19 mouse cellular contexts compared by ENCODE assay signal in genomic region chr11:11774893-11775292, GRCm38 (mm10). TPM values are rescaled to one million over a fixed set of nuclear protein-coding genes. Genes with fewer than 3 reads are reported as not detected.
DNase-seq lines count a peak whose midpoint lies in the region; ATAC-seq and TF ChIP-seq lines count a peak whose summit lies in the region.
"Had no signal": no experiment of that assay in that cellular context is flagged by ENCODE, and none has a peak within 500 bp of the region (broad histone marks: within the 10 kb centered on the region; RNA-seq: fewer than 3 reads in every experiment).

No protein-coding gene starts in this region.

- no peaks in the 10 kb centered on the region for H3K27me3 ChIP-seq in midbrain, embryonic 11.5 days (ENCODE audit: control insufficient read depth, insufficient read depth, low read length)
- H3K27me3 ChIP-seq in midbrain, embryonic 10.5 days (ENCODE audit: low read depth, poor library complexity, severe bottlenecking): no peaks in the 10 kb centered on the region
- H3K27me3 ChIP-seq in CH12.LX (replicated peaks) (no peaks in the 10 kb centered on the region), MEL (ENCODE audit: control insufficient read depth in 1 of 2, insufficient read depth in 2 of 2, low read length in 2 of 2) (no peaks in the 10 kb centered on the region)
- H3K27me3 ChIP-seq in forebrain, postnatal 0 days (ENCODE audit: insufficient read depth, low read length): no peaks in the 10 kb centered on the region
- H3K27me3 ChIP-seq: embryonic facial prominence, embryonic 12.5 days; forebrain, embryonic 13.5 days; forebrain, embryonic 15.5 days had no signal

- no peak for TF ChIP-seq CTCF in CH12.LX (conservative IDR thresholded peaks at IDR 0.05 in 1 of 2, IDR thresholded peaks at IDR 0.05 in 1 of 2; ENCODE audit: low read depth in 2 of 2, low read length in 2 of 2)
- TF ChIP-seq CTCF in MEL (IDR thresholded peaks at IDR 0.05 in 2 of 3, conservative IDR thresholded peaks at IDR 0.05 in 1 of 3; ENCODE audit: control insufficient read depth in 1 of 3, insufficient read depth in 1 of 3, low read depth in 2 of 3, low read length in 3 of 3, poor library complexity in 1 of 3, severe bottlenecking in 1 of 3): no peak
- no peak for TF ChIP-seq CTCF in forebrain, postnatal 0 days (IDR thresholded peaks at IDR 0.05; ENCODE audit: low read depth)

- peak; percentile 49 for DNase-seq in midbrain, embryonic 11.5 days (ENCODE audit: low spot score, missing footprints)
- no peak for DNase-seq in midbrain, embryonic 10.5 days (ENCODE audit: low spot score)
- DNase-seq in CH12.LX (ENCODE audit: extremely low read depth): no peak
- no peak for DNase-seq in MEL (ENCODE audit: low read depth, low spot score)
- DNase-seq in forebrain, postnatal 0 days: no peak
- no peak for DNase-seq in left cerebral cortex, postnatal 36 days (ENCODE audit: low spot score in 2 of 2)
- DNase-seq: adrenal gland, adult 2 months; adrenal gland, postnatal 10 days; adrenal gland, postnatal 25 days; cerebellum, adult 11 months; cerebellum, adult 2 months; cerebellum, adult 9-10 months; cerebellum, postnatal 10 days; cerebellum, postnatal 25 days had no signal

- H3K4me3 ChIP-seq in midbrain, embryonic 11.5 days (ENCODE audit: low read depth, low read length): no peak overlapping the region
- H3K4me3 ChIP-seq in midbrain, embryonic 10.5 days: no peak overlapping the region
- H3K4me3 ChIP-seq in CH12.LX (replicated peaks in 1 of 3; ENCODE audit: low read depth in 2 of 3, low read length in 2 of 3, poor library complexity in 1 of 3) (no peak overlapping the region), MEL (ENCODE audit: control insufficient read depth in 1 of 2, insufficient read depth in 1 of 2, low read depth in 2 of 2, low read length in 2 of 2) (no peak overlapping the region)
- no peak overlapping the region for H3K4me3 ChIP-seq in forebrain, postnatal 0 days (ENCODE audit: low read depth, low read length)
- H3K4me3 ChIP-seq: embryonic facial prominence, embryonic 10.5 days; embryonic facial prominence, embryonic 12.5 days; forebrain, embryonic 13.5 days; forebrain, embryonic 15.5 days had no signal

- in situ Hi-C loops in CH12.LX (cut with MboI; ENCODE audit: low pct_ligation_motif_present, low pct_unique_long_range_greater_than_20kb, low sequenced_read_pairs): no loop called here

- H3K9ac ChIP-seq in midbrain, embryonic 11.5 days (ENCODE audit: low read length): no peak overlapping the region
- H3K9ac ChIP-seq in CH12.LX (ENCODE audit: insufficient read depth, low read depth): no peak overlapping the region
- H3K9ac ChIP-seq in MEL (ENCODE audit: control insufficient read depth, low read depth, low read length, poor library complexity, severe bottlenecking): no peak overlapping the region
- H3K9ac ChIP-seq in forebrain, postnatal 0 days: no peak overlapping the region
- H3K9ac ChIP-seq: embryonic facial prominence, embryonic 12.5 days; forebrain, embryonic 13.5 days; forebrain, embryonic 15.5 days had no signal

- intact Hi-C loops in left cerebral cortex, postnatal 36 days (cut with DNase I): no loop called here

- no peaks in the 10 kb centered on the region for H3K4me1 ChIP-seq in midbrain, embryonic 11.5 days (ENCODE audit: control insufficient read depth, insufficient read depth, low read length)
- H3K4me1 ChIP-seq in midbrain, embryonic 10.5 days: no peaks in the 10 kb centered on the region
- peaks cover 37 to 98% of the 10 kb centered on the region in 2 experiments for H3K4me1 ChIP-seq in CH12.LX (ENCODE audit: control insufficient read depth in 1 of 2, insufficient read depth in 2 of 2)
- no peaks in the 10 kb centered on the region for H3K4me1 ChIP-seq in MEL (ENCODE audit: control insufficient read depth in 1 of 2, insufficient read depth in 2 of 2, low read length in 2 of 2)
- no peaks in the 10 kb centered on the region for H3K4me1 ChIP-seq in forebrain, postnatal 0 days (ENCODE audit: insufficient read depth)
- H3K4me1 ChIP-seq: embryonic facial prominence, embryonic 10.5 days; embryonic facial prominence, embryonic 12.5 days; forebrain, embryonic 13.5 days; forebrain, embryonic 15.5 days had no signal

- ATAC-seq in midbrain, embryonic 11.5 days (ENCODE audit: low FRiP score): no peak
- no peak for ATAC-seq in forebrain, postnatal 0 days
- ATAC-seq: forebrain, embryonic 13.5 days; forebrain, embryonic 15.5 days had no signal

- dilution Hi-C loops in CH12.LX (cut with MboI; ENCODE audit: extremely low pct_ligation_motif_present, extremely low pct_unique_long_range_greater_than_20kb, low sequenced_read_pairs): no loop called here

- no peak overlapping the region for H3K27ac ChIP-seq in midbrain, embryonic 11.5 days (ENCODE audit: low read depth, low read length)
- H3K27ac ChIP-seq in midbrain, embryonic 10.5 days (replicated peaks): no peak overlapping the region
- H3K27ac ChIP-seq in CH12.LX (ENCODE audit: insufficient read depth, low read depth) (peak overlapping the region; percentile 7; the same call in 1 of the 2 replicates), MEL (ENCODE audit: control insufficient read depth, low read depth, low read length) (no peak overlapping the region)
- no peak overlapping the region for H3K27ac ChIP-seq in forebrain, postnatal 0 days (ENCODE audit: low read depth, low read length)
- H3K27ac ChIP-seq: embryonic facial prominence, embryonic 10.5 days; embryonic facial prominence, embryonic 12.5 days; forebrain, embryonic 13.5 days; forebrain, embryonic 15.5 days had no signal

- no peaks in the 10 kb centered on the region for H3K36me3 ChIP-seq in midbrain, embryonic 11.5 days (ENCODE audit: control insufficient read depth, insufficient read depth, low read length)
- no peaks in the 10 kb centered on the region for H3K36me3 ChIP-seq in midbrain, embryonic 10.5 days
- H3K36me3 ChIP-seq in CH12.LX (replicated peaks in 1 of 2; ENCODE audit: control insufficient read depth in 1 of 2, insufficient read depth in 1 of 2, low read length in 1 of 2) (peaks cover 15 to 46% of the 10 kb centered on the region in 2 experiments), MEL (ENCODE audit: control insufficient read depth in 1 of 2, insufficient read depth in 2 of 2, low read length in 2 of 2) (peaks cover 0 to 7% of the 10 kb centered on the region in 2 experiments; a peak in 2 of 4 replicates)
- H3K36me3 ChIP-seq in forebrain, postnatal 0 days (ENCODE audit: insufficient read depth): no peaks in the 10 kb centered on the region
- H3K36me3 ChIP-seq: embryonic facial prominence, embryonic 10.5 days; embryonic facial prominence, embryonic 12.5 days; forebrain, embryonic 15.5 days had no signal

- no peak overlapping the region for H3K4me2 ChIP-seq in midbrain, embryonic 11.5 days
- no peak overlapping the region for H3K4me2 ChIP-seq in CH12.LX (ENCODE audit: insufficient read depth, low read depth, poor library complexity, severe bottlenecking)
- no peak overlapping the region for H3K4me2 ChIP-seq in forebrain, postnatal 0 days (ENCODE audit: low read depth)
- H3K4me2 ChIP-seq: embryonic facial prominence, embryonic 12.5 days; forebrain, embryonic 13.5 days; forebrain, embryonic 15.5 days had no signal

- no peak for TF ChIP-seq POLR2A in CH12.LX (IDR thresholded peaks at IDR 0.05; ENCODE audit: low read depth, low read length)
- TF ChIP-seq POLR2A in MEL (IDR thresholded peaks at IDR 0.05; ENCODE audit: control insufficient read depth in 1 of 2, insufficient read depth in 1 of 2, low read depth in 1 of 2, low read length in 2 of 2, poor library complexity in 1 of 2): peak in 1 of 2 experiments; percentile 33; a peak in 1 of 4 replicates

- H3K9me3 ChIP-seq in midbrain, embryonic 11.5 days (ENCODE audit: control insufficient read depth, low read length): no peaks in the 10 kb centered on the region
- no peaks in the 10 kb centered on the region for H3K9me3 ChIP-seq in midbrain, embryonic 10.5 days (replicated peaks)
- H3K9me3 ChIP-seq in CH12.LX (replicated peaks; ENCODE audit: low read length): no peaks in the 10 kb centered on the region
- H3K9me3 ChIP-seq in MEL (replicated peaks; ENCODE audit: insufficient read depth, low read length): no peaks in the 10 kb centered on the region
- H3K9me3 ChIP-seq in forebrain, postnatal 0 days (ENCODE audit: low read length): no peaks in the 10 kb centered on the region
- H3K9me3 ChIP-seq: embryonic facial prominence, embryonic 10.5 days; embryonic facial prominence, embryonic 12.5 days; forebrain, embryonic 13.5 days; forebrain, embryonic 15.5 days; G1E had no signal

- H3K79me2 ChIP-seq in CH12.LX (replicated peaks; ENCODE audit: control insufficient read depth, extremely low read depth, insufficient read depth, poor library complexity, severe bottlenecking) (peaks cover under 1% of the 10 kb centered on the region; the same call in 1 of the 2 replicates), MEL (ENCODE audit: control insufficient read depth, insufficient read depth, low read length, poor library complexity) (no peaks in the 10 kb centered on the region)

- TF ChIP-seq RAD21 in CH12.LX (IDR thresholded peaks at IDR 0.05; ENCODE audit: low read depth, low read length): no peak
- no peak for TF ChIP-seq RAD21 in MEL (IDR thresholded peaks at IDR 0.05; ENCODE audit: low read depth, low read length)

- TF ChIP-seq EP300 in CH12.LX (IDR thresholded peaks at IDR 0.05; ENCODE audit: low read length) (no peak), MEL (IDR thresholded peaks at IDR 0.05; ENCODE audit: low read depth in 1 of 2, low read length in 2 of 2) (no peak)

- 87% methylated on average over 5 of the region's 5 CpGs for WGBS in midbrain, embryonic 11.5 days
- 94% methylated on average over 5 of the region's 5 CpGs for WGBS in midbrain, embryonic 10.5 days
- 92% methylated on average over 5 of the region's 5 CpGs for WGBS in forebrain, postnatal 0 days

TF ChIP-seq in CH12.LX, 34 proteins besides CTCF, POLR2A, EP300 and RAD21 (continues in another document):
- no peak for TF ChIP-seq MXI1 (IDR thresholded peaks at IDR 0.05; ENCODE audit: low read depth, low read length)
- no peak for TF ChIP-seq UBTF (IDR thresholded peaks at IDR 0.05; ENCODE audit: low read depth, low read length)

TF ChIP-seq in MEL, 35 proteins besides CTCF, POLR2A, EP300 and RAD21 (continues in another document):
- TF ChIP-seq JUND (IDR thresholded peaks at IDR 0.05; ENCODE audit: low read depth, low read length) (no peak), ZKSCAN1 (IDR thresholded peaks at IDR 0.05; ENCODE audit: low read depth, low read length) (no peak)

RNA-seq across cellular contexts. Expression of gene Fignl1, which starts 33.9 kb away (rescaled TPM):
- 99.1 and 109 TPM in 2 replicates for polyA plus RNA-seq in midbrain, embryonic 11.5 days (2014; fragmentation: Nextera tagmentation; extraction: Ambion mirVana)
- polyA plus RNA-seq in midbrain, embryonic 10.5 days (2016; fragmentation: Nextera tagmentation; extraction: Ambion mirVana): 103 and 112 TPM in 2 replicates
- 82.8 and 98.5 TPM in 2 replicates for total RNA-seq in CH12.LX (2012; rRNA removed)
- 189 TPM in 2 replicates for total RNA-seq in CH12.LX (2014; rRNA removed)
- 98.5 and 101 TPM in 2 replicates for polyA plus RNA-seq in CH12.LX (2012; ENCODE audit: insufficient read length, low read depth)
- 57.8 and 59.9 TPM in 2 replicates for total RNA-seq in MEL (2012; rRNA removed)
- polyA plus RNA-seq in MEL (2012; ENCODE audit: insufficient read depth in 1 of 2, insufficient read length in 2 of 2, low read depth in 1 of 2, low replicate concordance in 2 of 2, missing spikeins in 1 of 2): 10 to 100 TPM; 34.2 to 51.2 TPM
- total RNA-seq in forebrain, postnatal 0 days (2014; rRNA removed): 4.8 and 7.8 TPM in 2 replicates
- polyA plus RNA-seq in forebrain, postnatal 0 days (2015; fragmentation: Nextera tagmentation; extraction: Ambion mirVana): 4.4 and 4.9 TPM in 2 replicates
- under 1 TPM; 0.49 to 0.63 TPM for total RNA-seq in left cerebral cortex, postnatal 36 days (2021)
